20 mouse cellular contexts compared by ENCODE assay signal in the genomic region with DNA sequence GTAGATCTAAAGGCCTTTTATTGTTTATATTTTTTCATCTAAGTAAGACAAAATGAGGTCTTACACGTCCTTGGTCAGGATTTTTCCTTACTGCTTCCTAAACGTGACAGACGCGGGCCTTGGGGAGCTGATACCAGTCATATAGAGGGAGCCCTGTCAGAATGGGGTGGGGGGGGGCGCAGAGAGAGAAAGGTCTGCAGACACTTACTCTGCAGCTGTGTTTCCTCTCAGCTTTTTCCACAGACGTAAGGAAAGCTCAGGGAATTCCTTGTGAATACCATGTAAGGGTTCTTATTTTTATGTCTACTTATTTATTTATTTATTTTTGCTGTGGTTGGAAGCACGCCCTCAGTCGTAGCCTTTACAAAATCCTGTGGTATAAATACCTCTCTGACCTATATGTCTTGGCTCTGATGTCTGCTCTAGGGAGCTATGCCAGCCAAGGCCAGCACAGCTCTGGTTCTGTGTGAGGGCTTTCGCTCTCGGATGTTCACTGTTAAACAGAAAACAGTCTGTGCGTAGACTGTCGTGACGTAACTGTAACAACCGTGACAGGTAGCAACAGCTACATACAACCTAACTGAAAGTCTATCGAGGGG. TPM values are rescaled to one million over a fixed set of nuclear protein-coding genes. Genes with fewer than 3 reads are reported as not detected.
DNase-seq lines count a peak whose midpoint lies in the region; ATAC-seq and TF ChIP-seq lines count a peak whose summit lies in the region.
"Had no signal": no experiment of that assay in that cellular context is flagged by ENCODE, and none has a peak within 500 bp of the region (broad histone marks: within the 10 kb centered on the region; RNA-seq: fewer than 3 reads in every experiment).

No protein-coding gene starts in this region.

- no peak overlapping the region for H3K27ac ChIP-seq in lung, embryonic 16.5 days (ENCODE audit: low read length)
- H3K27ac ChIP-seq in limb, embryonic 14.5 days (replicated peaks; ENCODE audit: low read depth, low read length) = no peak overlapping the region
- H3K27ac ChIP-seq: forebrain, embryonic 13.5 days; hindbrain, embryonic 10.5 days; layer of hippocampus, adult 2 months; liver, embryonic 12.5 days; stomach, embryonic 15.5 days had no signal

- H3K36me3 ChIP-seq in lung, embryonic 16.5 days (ENCODE audit: control insufficient read depth, insufficient read depth, low read length) = peaks cover 8% of the 10 kb centered on the region; the same call in 1 of the 2 replicates
- H3K36me3 ChIP-seq in limb, embryonic 14.5 days (ENCODE audit: control insufficient read depth, insufficient read depth, low read length) = peaks cover 42% of the 10 kb centered on the region

- no peaks in the 10 kb centered on the region for H3K9me3 ChIP-seq in lung, embryonic 16.5 days (ENCODE audit: control insufficient read depth, low read length)
- H3K9me3 ChIP-seq in limb, embryonic 14.5 days (ENCODE audit: control insufficient read depth, low read length) = no peaks in the 10 kb centered on the region
- H3K9me3 ChIP-seq: forebrain, embryonic 13.5 days; hindbrain, embryonic 10.5 days; liver, embryonic 12.5 days; stomach, embryonic 15.5 days had no signal

- no peak for TF ChIP-seq POLR2A in limb, embryonic 14.5 days (IDR thresholded peaks at IDR 0.05; ENCODE audit: borderline replicate concordance, extremely low read depth, insufficient read depth, insufficient read length)

- peaks cover 7% of the 10 kb centered on the region; the same call in 1 of the 2 replicates for H3K4me1 ChIP-seq in lung, embryonic 16.5 days (replicated peaks; ENCODE audit: control insufficient read depth, insufficient read depth, low read length)
- peaks cover 6% of the 10 kb centered on the region; the same call in 1 of the 2 replicates for H3K4me1 ChIP-seq in limb, embryonic 14.5 days (ENCODE audit: control insufficient read depth, insufficient read depth, low read length)
- H3K4me1 ChIP-seq: forebrain, embryonic 13.5 days; hindbrain, embryonic 10.5 days; liver, embryonic 12.5 days; stomach, embryonic 15.5 days had no signal

- H3K27me3 ChIP-seq in lung, embryonic 16.5 days (ENCODE audit: control insufficient read depth, insufficient read depth, low read depth, low read length) = no peaks in the 10 kb centered on the region
- H3K27me3 ChIP-seq in limb, embryonic 14.5 days (ENCODE audit: control insufficient read depth, insufficient read depth, low read length) = no peaks in the 10 kb centered on the region
- H3K27me3 ChIP-seq: forebrain, embryonic 13.5 days; liver, embryonic 12.5 days; stomach, embryonic 15.5 days had no signal

- H3K4me2 ChIP-seq in lung, embryonic 16.5 days (ENCODE audit: low read depth, low read length) = no peak overlapping the region
- H3K4me2 ChIP-seq in limb, embryonic 14.5 days (replicated peaks; ENCODE audit: low read depth, low read length, severe bottlenecking) = no peak overlapping the region
- H3K4me2 ChIP-seq: forebrain, embryonic 13.5 days; liver, embryonic 12.5 days; stomach, embryonic 15.5 days had no signal

- ATAC-seq in lung, embryonic 16.5 days (ENCODE audit: low read depth) = peak; percentile 65
- ATAC-seq in limb, embryonic 14.5 days (ENCODE audit: low FRiP score, low read depth) = peak; percentile 62
- ATAC-seq: forebrain, embryonic 13.5 days; liver, embryonic 12.5 days; midbrain, embryonic 16.5 days had no signal

- H3K9ac ChIP-seq in lung, embryonic 16.5 days (ENCODE audit: low read length) = no peak overlapping the region
- H3K9ac ChIP-seq in limb, embryonic 14.5 days (ENCODE audit: low read depth, low read length, severe bottlenecking) = no peak overlapping the region
- H3K9ac ChIP-seq: forebrain, embryonic 13.5 days; liver, embryonic 12.5 days; stomach, embryonic 15.5 days had no signal

- WGBS in lung, embryonic 16.5 days = 65% methylated on average over 14 of the region's 15 CpGs
- WGBS in limb, embryonic 14.5 days = 76% methylated on average over 15 of the region's 15 CpGs

- H3K4me3 ChIP-seq in lung, embryonic 16.5 days (ENCODE audit: low read length) = no peak overlapping the region
- H3K4me3 ChIP-seq in limb, embryonic 14.5 days (replicated peaks; ENCODE audit: low read length) = no peak overlapping the region
- H3K4me3 ChIP-seq: forebrain, embryonic 13.5 days; hindbrain, embryonic 10.5 days; layer of hippocampus, adult 2 months; liver, embryonic 12.5 days; stomach, embryonic 15.5 days had no signal

- peak; percentile 13 for DNase-seq in heart, adult 11 months
- no peak for DNase-seq in heart, postnatal 4 days
- DNase-seq in lung, adult 18-20 months = no peak
- DNase-seq in limb, embryonic 14.5 days (ENCODE audit: low spot score) = peak; percentile 37
- DNase-seq in embryo, embryonic 9.5 days (ENCODE audit: extremely low spot score) = no peak
- DNase-seq in B cell, adult 2 months = no peak
- DNase-seq: adrenal gland, adult 2 months; embryo, embryonic 11 days; kidney, adult 8-10 months; kidney, postnatal 14 days; lung, postnatal 14 days; right cerebral cortex, postnatal 25 days; thymus, adult 2 months had no signal

RNA-seq across cellular contexts. Expression of gene Plod2, which starts 58.0 kb away (rescaled TPM):
- total RNA-seq in heart, postnatal 4 days (2021) = 10 to 100 TPM; 24.3 to 31.3 TPM
- 50.8 and 53.4 TPM in 2 replicates for polyA plus RNA-seq in lung, embryonic 16.5 days (2015; fragmentation: Nextera tagmentation; extraction: Ambion mirVana)
- 103 and 108 TPM in 2 replicates for polyA plus RNA-seq in limb, embryonic 14.5 days (2012; rRNA removed)
- polyA plus RNA-seq in limb, embryonic 14.5 days (2014; fragmentation: Nextera tagmentation; extraction: Ambion mirVana) = 56.6 and 57.5 TPM in 2 replicates

Comparison
In these comparisons a context has a peak if more than half of its experiments do, and no peak if none do; other contexts are left out.
1. DNase-seq: peak in heart, adult 11 months (single experiment) and limb, embryonic 14.5 days (single experiment); none in heart, postnatal 4 days (single experiment), lung, adult 18-20 months (0 of 2), embryo, embryonic 9.5 days (single experiment) and B cell, adult 2 months (0 of 2).